Mouse (Mus musculus): ENCODE results near the gene Tacc2. TPM values are rescaled to one million over a fixed set of nuclear protein-coding genes. Genes with fewer than 3 reads are reported as not detected.
"Not testable (repeated sequence)": the region's sequence is repeated elsewhere in the genome, so short reads cannot be mapped to it uniquely, and the experiment has no call there.

The Tacc2 gene
- total RNA-seq, 1 experiment from 2014 or later: 2.0 TPM

GRCm38 (mm10) chr7:130662250-130662649 is 85.0 kb downstream of the Tacc2 start:
- no peak for ATAC-seq (replicated peaks in 1 of 2; ENCODE audit: insufficient read depth in 1 of 2, low FRiP score in 2 of 2, low TSS enrichment in 1 of 2, low read depth in 1 of 2, poor library complexity in 2 of 2, severe bottlenecking in 2 of 2)

- ATAC-seq (replicated peaks in 1 of 2; ENCODE audit: insufficient read depth in 1 of 2, low FRiP score in 2 of 2, low TSS enrichment in 1 of 2, low read depth in 1 of 2, poor library complexity in 2 of 2, severe bottlenecking in 2 of 2): no peak
These were observed 85.6 kb downstream of the Tacc2 start for GRCm38 (mm10) chr7:130662869-130663268.

GRCm38 (mm10) chr7:130664037-130664436 is 86.8 kb downstream of the Tacc2 start:
- no peak for ATAC-seq (replicated peaks in 1 of 2; ENCODE audit: insufficient read depth in 1 of 2, low FRiP score in 2 of 2, low TSS enrichment in 1 of 2, low read depth in 1 of 2, poor library complexity in 2 of 2, severe bottlenecking in 2 of 2)

GRCm38 (mm10) chr7:130664629-130665028 is 87.4 kb downstream of the Tacc2 start:
- no peak for ATAC-seq (replicated peaks in 1 of 2; ENCODE audit: insufficient read depth in 1 of 2, low FRiP score in 2 of 2, low TSS enrichment in 1 of 2, low read depth in 1 of 2, poor library complexity in 2 of 2, severe bottlenecking in 2 of 2)

GRCm38 (mm10) chr7:130665358-130665757 is 88.1 kb downstream of the Tacc2 start:
- ATAC-seq (replicated peaks in 1 of 2; ENCODE audit: insufficient read depth in 1 of 2, low FRiP score in 2 of 2, low TSS enrichment in 1 of 2, low read depth in 1 of 2, poor library complexity in 2 of 2, severe bottlenecking in 2 of 2): no peak

- not testable (repeated sequence) for ATAC-seq (replicated peaks in 1 of 2; ENCODE audit: insufficient read depth in 1 of 2, low FRiP score in 2 of 2, low TSS enrichment in 1 of 2, low read depth in 1 of 2, poor library complexity in 2 of 2, severe bottlenecking in 2 of 2)
These were observed 90.8 kb downstream of the Tacc2 start for GRCm38 (mm10) chr7:130668013-130668412.

GRCm38 (mm10) chr7:130668729-130669281 is 91.6 kb downstream of the Tacc2 start:
- no peak for ATAC-seq (replicated peaks in 1 of 2; ENCODE audit: insufficient read depth in 1 of 2, low FRiP score in 2 of 2, low TSS enrichment in 1 of 2, low read depth in 1 of 2, poor library complexity in 2 of 2, severe bottlenecking in 2 of 2)

- ATAC-seq (replicated peaks in 1 of 2; ENCODE audit: insufficient read depth in 1 of 2, low FRiP score in 2 of 2, low TSS enrichment in 1 of 2, low read depth in 1 of 2, poor library complexity in 2 of 2, severe bottlenecking in 2 of 2): no peak
These were observed 92.2 kb downstream of the Tacc2 start for GRCm38 (mm10) chr7:130669370-130669881.

- ATAC-seq (replicated peaks in 1 of 2; ENCODE audit: insufficient read depth in 1 of 2, low FRiP score in 2 of 2, low TSS enrichment in 1 of 2, low read depth in 1 of 2, poor library complexity in 2 of 2, severe bottlenecking in 2 of 2): no peak
These were observed 93.1 kb downstream of the Tacc2 start for GRCm38 (mm10) chr7:130670358-130670757.

GRCm38 (mm10) chr7:130671301-130671700 is 94.1 kb downstream of the Tacc2 start:
- ATAC-seq (replicated peaks in 1 of 2; ENCODE audit: insufficient read depth in 1 of 2, low FRiP score in 2 of 2, low TSS enrichment in 1 of 2, low read depth in 1 of 2, poor library complexity in 2 of 2, severe bottlenecking in 2 of 2): no peak

- peak; percentile 68 to 69; a peak in 3 of 4 replicates for ATAC-seq (replicated peaks in 1 of 2; ENCODE audit: insufficient read depth in 1 of 2, low FRiP score in 2 of 2, low TSS enrichment in 1 of 2, low read depth in 1 of 2, poor library complexity in 2 of 2, severe bottlenecking in 2 of 2)
These were observed 96.2 kb downstream of the Tacc2 start for GRCm38 (mm10) chr7:130673169-130674033.

GRCm38 (mm10) chr7:130674526-130674925 is 97.3 kb downstream of the Tacc2 start:
- ATAC-seq (replicated peaks in 1 of 2; ENCODE audit: insufficient read depth in 1 of 2, low FRiP score in 2 of 2, low TSS enrichment in 1 of 2, low read depth in 1 of 2, poor library complexity in 2 of 2, severe bottlenecking in 2 of 2): no peak

GRCm38 (mm10) chr7:130676885-130677540 is 99.8 kb downstream of the Tacc2 start:
- ATAC-seq (replicated peaks in 1 of 2; ENCODE audit: insufficient read depth in 1 of 2, low FRiP score in 2 of 2, low TSS enrichment in 1 of 2, low read depth in 1 of 2, poor library complexity in 2 of 2, severe bottlenecking in 2 of 2): no peak

GRCm38 (mm10) chr7:130677541-130678274 is 100.5 kb downstream of the Tacc2 start:
- ATAC-seq (replicated peaks in 1 of 2; ENCODE audit: insufficient read depth in 1 of 2, low FRiP score in 2 of 2, low TSS enrichment in 1 of 2, low read depth in 1 of 2, poor library complexity in 2 of 2, severe bottlenecking in 2 of 2): no peak

- ATAC-seq (replicated peaks in 1 of 2; ENCODE audit: insufficient read depth in 1 of 2, low FRiP score in 2 of 2, low TSS enrichment in 1 of 2, low read depth in 1 of 2, poor library complexity in 2 of 2, severe bottlenecking in 2 of 2): no peak
These were observed 101.2 kb downstream of the Tacc2 start for GRCm38 (mm10) chr7:130678414-130678813.

GRCm38 (mm10) chr7:130681798-130682197 is 104.6 kb downstream of the Tacc2 start:
- peak; percentile 74 to 87 for ATAC-seq (replicated peaks in 1 of 2; ENCODE audit: insufficient read depth in 1 of 2, low FRiP score in 2 of 2, low TSS enrichment in 1 of 2, low read depth in 1 of 2, poor library complexity in 2 of 2, severe bottlenecking in 2 of 2)

GRCm38 (mm10) chr7:130688601-130689000 is 111.4 kb downstream of the Tacc2 start:
- ATAC-seq (replicated peaks in 1 of 2; ENCODE audit: insufficient read depth in 1 of 2, low FRiP score in 2 of 2, low TSS enrichment in 1 of 2, low read depth in 1 of 2, poor library complexity in 2 of 2, severe bottlenecking in 2 of 2): no peak
